Mouse (Mus musculus) E14TG2a.4 (cell line): ENCODE results near the gene Usp6nl.

Experiments used
- CTCF ChIP-seq: conservative IDR thresholded peaks from 2 replicates; pipeline ENCODE4 v1.5.1; 2014; ENCODE audit warnings: low read length
- NANOG ChIP-seq: IDR thresholded peaks from 2 replicates; pipeline ENCODE4 v1.6.1; 2014; ENCODE audit warnings: borderline replicate concordance, low read length, mixed read lengths

DNA sequence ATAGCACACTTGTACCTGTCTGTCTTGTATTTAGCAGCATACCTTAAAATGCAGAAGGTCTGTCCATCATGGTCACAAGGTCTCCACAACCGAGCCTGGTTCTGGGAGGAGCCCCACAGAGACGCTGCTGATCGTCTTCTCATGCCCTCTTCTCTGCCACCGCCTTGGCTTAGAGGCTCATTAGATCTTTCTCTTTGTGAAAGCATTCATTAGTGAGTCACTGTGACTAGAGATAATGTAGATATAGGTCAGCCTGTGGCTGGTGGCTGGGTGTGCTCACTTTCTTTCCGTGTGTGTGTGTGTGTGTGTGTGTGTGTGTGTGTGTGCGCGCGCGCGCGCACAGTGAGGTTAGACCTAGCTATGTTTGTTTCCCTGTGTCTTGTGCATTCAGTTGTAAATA is 94.7 kb downstream of the Usp6nl start:
- no peak for TF ChIP-seq CTCF
- no peak for TF ChIP-seq NANOG
